Mouse (Mus musculus): ENCODE measurements at regions not wholly inside any gene's neighbourhood (a gene's known extent, or its start where the extent isn't known, plus 50 kb on each side); places are given as distances from the start of the nearest gene placed in this dataset.

- TF ChIP-seq CTCF (IDR thresholded peaks at IDR 0.05) = no peak
- no peak for TF ChIP-seq EP300 (IDR thresholded peaks at IDR 0.05)
Measured at GRCm38 (mm10) chr6:84364964-84365363, 228.7 kb downstream of the Cyp26b1 start.

Data from lung, postnatal 0 days (tissue).